Mouse (Mus musculus): ENCODE results near the gene Esr1.
"Not testable (repeated sequence)": the region's sequence is repeated elsewhere in the genome, so short reads cannot be mapped to it uniquely, and the experiment has no call there.

DNA sequence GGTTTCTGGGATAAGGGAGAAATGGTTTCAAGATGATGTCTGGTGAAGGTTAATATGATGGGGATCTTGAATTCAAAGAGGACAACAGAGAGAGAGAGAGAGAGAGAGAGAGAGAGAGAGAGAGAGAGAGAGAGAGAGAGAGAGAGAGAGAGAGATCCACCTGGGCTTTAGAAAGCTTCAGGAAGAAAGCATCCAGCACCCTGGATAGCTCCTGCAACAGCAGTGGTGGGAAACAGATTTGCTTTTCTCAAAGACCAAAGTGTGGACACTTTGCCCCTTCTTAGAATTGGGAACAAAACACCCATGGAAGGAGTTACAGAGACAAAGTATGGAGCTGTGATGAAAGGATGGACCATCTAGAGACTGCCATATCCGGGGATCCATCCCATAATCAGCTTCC lies 139.7 kb downstream of the Esr1 start:
- TF ChIP-seq POLR2A (IDR thresholded peaks at IDR 0.05; ENCODE audit: borderline replicate concordance, extremely low read depth, low read depth, low read length); CTCF (IDR thresholded peaks at IDR 0.05; ENCODE audit: insufficient read depth, low read length): not testable (repeated sequence)
